Mouse (Mus musculus) heart, embryonic 16.5 days (tissue): Measurements from ENCODE around the gene Antxr2. TPM values are rescaled to one million over a fixed set of nuclear protein-coding genes. Genes with fewer than 3 reads are reported as not detected.

Experiments used
- ATAC-seq: fragments of 200-750 bp; cut with Nextera tagmentation; replicated peaks from 2 replicates; pipeline ENCODE4 v1.8.0; 2017; ENCODE audit warnings: moderate number of reproducible peaks; ENCODE audit not compliant: insufficient read depth, low FRiP score; ENCODE audit errors: extremely low read depth
- H3K27ac ChIP-seq: fragments of 300-500 bp; sonication (generic); 2 replicates; pipeline ENCODE4 v1.5.1; 2014; ENCODE audit warnings: mild to moderate bottlenecking, low read length, control low read depth, moderate library complexity
- H3K27me3 ChIP-seq: fragments of 300-500 bp; sonication (generic); 2 replicates; pipeline ENCODE4 v1.6.1; 2014; ENCODE audit warnings: low read length, mixed read lengths; ENCODE audit not compliant: control insufficient read depth, insufficient read depth
- H3K36me3 ChIP-seq: fragments of 300-500 bp; sonication (generic); 2 replicates; pipeline ENCODE4 v1.6.1; 2014; ENCODE audit not compliant: control insufficient read depth, insufficient read depth
- H3K4me1 ChIP-seq: fragments of 300-500 bp; sonication (generic); 2 replicates; pipeline ENCODE4 v1.6.1; 2014; ENCODE audit warnings: low read length, mixed read lengths; ENCODE audit not compliant: control insufficient read depth, insufficient read depth
- H3K4me2 ChIP-seq: fragments of 300-500 bp; sonication (generic); 2 replicates; pipeline ENCODE4 v1.6.1; 2014; ENCODE audit warnings: low read depth, mild to moderate bottlenecking, control low read depth, low read length
- H3K4me3 ChIP-seq: fragments of 300-500 bp; sonication (generic); 2 replicates; pipeline ENCODE4 v1.5.1; 2014; ENCODE audit warnings: mild to moderate bottlenecking, control low read depth, low read length
- H3K9ac ChIP-seq: fragments of 300-500 bp; sonication (generic); 2 replicates; pipeline ENCODE4 v1.6.1; 2014; ENCODE audit warnings: low read length, control low read depth
- H3K9me3 ChIP-seq: fragments of 300-500 bp; sonication (generic); replicated peaks from 2 replicates; pipeline ENCODE4 v1.6.1; 2016; ENCODE audit warnings: low read length; ENCODE audit not compliant: control insufficient read depth
- WGBS: fragments of 180-500 bp; shearing (Covaris S2); extraction: QIAGEN DNeasy Blood & Tissue Kit; methylation state at CpG from one replicate; pipeline ENCODE4 v1.1.7; 2014; 5-methylcytosine and 5-hydroxymethylcytosine counted together
- polyA plus RNA-seq: library from polyadenylated mRNA; unstranded; fragments of >200 nt; fragmentation: Nextera tagmentation; extraction: Ambion mirVana; gene quantifications from 2 replicates; pipeline ENCODE4 v1.2.1, GENCODE M21; 2015

Antxr2 gene
- polyA plus RNA-seq, 1 experiment from 2014 or later = 58.2 TPM

DNA sequence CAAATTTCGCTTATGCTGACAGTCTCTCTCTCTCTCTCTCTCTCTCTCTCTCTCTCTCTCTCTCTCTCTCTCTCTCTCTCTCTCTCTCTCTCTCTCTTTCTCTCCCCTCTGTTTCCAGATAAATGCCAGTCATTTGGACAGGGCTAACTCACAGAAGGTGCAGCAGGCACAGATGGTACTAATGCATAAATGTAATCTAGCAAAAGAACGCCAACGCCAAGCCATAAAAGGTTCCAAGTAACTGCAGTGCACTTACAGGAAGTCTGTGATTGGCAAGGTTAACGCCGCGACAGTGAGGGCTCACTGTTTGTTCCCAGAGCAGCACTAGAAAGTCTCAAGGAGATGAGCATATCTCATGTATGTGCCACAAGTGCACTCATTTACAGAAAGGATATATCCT lies 123.4 kb downstream of the Antxr2 start:
- no peak overlapping the region for H3K4me2 ChIP-seq
- no peaks in the 10 kb centered on the region for H3K36me3 ChIP-seq
- H3K9ac ChIP-seq = no peak overlapping the region
- no peak overlapping the region for H3K27ac ChIP-seq
- ATAC-seq = no peak
- H3K27me3 ChIP-seq = no peaks in the 10 kb centered on the region
- 58% methylated on average over 6 of the region's 6 CpGs for WGBS
- no peak overlapping the region for H3K4me3 ChIP-seq
- no peaks in the 10 kb centered on the region for H3K9me3 ChIP-seq
- peaks cover 7% of the 10 kb centered on the region; the same call in 1 of the 2 replicates for H3K4me1 ChIP-seq

DNA sequence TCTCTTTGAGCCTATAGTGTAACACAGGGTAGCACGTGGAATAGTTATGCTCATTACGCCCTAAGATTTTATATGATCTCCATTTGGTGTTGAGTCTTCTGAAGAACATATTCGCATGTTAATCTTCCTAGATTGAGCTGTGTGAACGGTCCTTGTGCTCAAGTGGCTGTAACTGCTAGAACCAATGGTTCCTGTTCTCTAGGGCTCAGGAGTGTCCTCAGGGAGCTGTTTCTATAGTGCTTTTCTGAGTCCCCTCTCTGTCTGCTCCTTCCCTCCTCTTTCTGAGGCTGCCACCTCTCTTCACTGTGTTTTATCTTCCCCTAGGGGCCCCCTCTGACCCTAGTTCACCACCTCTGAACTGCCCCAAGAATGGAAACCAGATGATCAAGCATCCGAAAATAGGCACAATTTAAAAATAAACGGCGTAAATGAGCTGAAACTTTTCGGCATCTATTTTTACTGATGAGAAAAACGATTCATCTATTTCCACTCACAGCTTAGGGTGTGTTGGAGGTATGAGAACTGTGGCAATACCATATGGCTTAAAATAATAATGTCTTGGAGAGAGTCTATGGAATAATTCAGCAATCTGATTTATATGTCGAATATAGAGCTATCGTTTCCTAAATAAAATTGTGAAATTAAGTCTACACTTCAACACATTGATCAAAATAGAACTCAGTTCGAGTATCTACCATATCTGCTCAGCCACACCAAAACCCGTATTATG lies 124.1 kb downstream of the Antxr2 start:
- no peak overlapping the region for H3K27ac ChIP-seq

GRCm38 (mm10) chr5:97905856-97906255 lies 125.0 kb downstream of the Antxr2 start:
- no peak overlapping the region for H3K4me3 ChIP-seq
- H3K36me3 ChIP-seq = no peaks in the 10 kb centered on the region
- WGBS = 79% methylated on average over 3 of the region's 3 CpGs
- no peak overlapping the region for H3K4me2 ChIP-seq
- no peak for ATAC-seq
- no peak overlapping the region for H3K9ac ChIP-seq
- H3K4me1 ChIP-seq = peaks cover 7% of the 10 kb centered on the region; the same call in 1 of the 2 replicates
- no peaks in the 10 kb centered on the region for H3K27me3 ChIP-seq
- H3K27ac ChIP-seq = no peak overlapping the region
- H3K9me3 ChIP-seq = no peaks in the 10 kb centered on the region

More for the DNA sequence above, 124.1 kb downstream of the Antxr2 start:
- Histone ChIP-seq H3K36me3 (no peaks in the 10 kb centered on the region), H3K4me2 (no peak overlapping the region), H3K9ac (no peak overlapping the region), H3K4me3 (no peak overlapping the region), H3K4me1 (peaks cover 7% of the 10 kb centered on the region; the same call in 1 of the 2 replicates), H3K27me3 (no peaks in the 10 kb centered on the region), H3K9me3 (no peaks in the 10 kb centered on the region)
- WGBS = 62% methylated on average over 13 of the region's 13 CpGs
- ATAC-seq = no peak

GRCm38 (mm10) chr5:97901096-97901495 lies 129.7 kb downstream of the Antxr2 start:
- 92% methylated on average over 7 of the region's 7 CpGs for WGBS

DNA sequence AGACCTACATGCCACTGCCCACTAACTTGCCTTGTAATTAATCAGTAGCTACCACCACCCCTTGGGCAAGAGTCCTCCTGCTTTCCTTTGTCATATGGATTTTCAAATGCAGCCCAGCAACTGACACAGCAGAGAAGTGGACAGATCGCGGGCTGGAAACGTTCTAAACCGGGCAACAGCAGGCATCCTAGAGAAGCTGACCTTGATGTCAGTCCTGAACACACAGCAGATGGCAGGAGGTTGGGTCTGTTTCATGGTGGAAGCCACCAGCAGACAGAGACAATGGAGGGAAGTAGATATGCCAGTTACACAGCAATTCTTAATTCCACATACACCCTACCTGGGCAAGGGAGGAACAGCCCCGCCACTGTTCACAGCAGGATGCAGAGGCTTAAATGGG lies 131.5 kb downstream of the Antxr2 start:
- no peak for ATAC-seq
- no peak overlapping the region for H3K4me3 ChIP-seq
- 86% methylated on average over 5 of the region's 5 CpGs for WGBS
- H3K27me3 ChIP-seq = no peaks in the 10 kb centered on the region
- H3K9me3 ChIP-seq = 0 out of 2 replicates have a peak, but pooled peaks cover 4% of the 10 kb centered on the region
- H3K9ac ChIP-seq = no peak overlapping the region
- H3K36me3 ChIP-seq = peaks cover 3% of the 10 kb centered on the region; the same call in 1 of the 2 replicates
- no peak overlapping the region for H3K4me2 ChIP-seq
- H3K4me1 ChIP-seq = no peaks in the 10 kb centered on the region
- no peak overlapping the region for H3K27ac ChIP-seq

More at GRCm38 (mm10) chr5:97901096-97901495, 129.7 kb downstream of the Antxr2 start:
- no peak for ATAC-seq
- H3K27me3 ChIP-seq = no peaks in the 10 kb centered on the region
- H3K9me3 ChIP-seq = no peaks in the 10 kb centered on the region
- H3K4me2 ChIP-seq = no peak overlapping the region
- no peak overlapping the region for H3K4me3 ChIP-seq
- no peaks in the 10 kb centered on the region for H3K4me1 ChIP-seq
- H3K9ac ChIP-seq = no peak overlapping the region
- no peaks in the 10 kb centered on the region for H3K36me3 ChIP-seq
- no peak overlapping the region for H3K27ac ChIP-seq

DNA sequence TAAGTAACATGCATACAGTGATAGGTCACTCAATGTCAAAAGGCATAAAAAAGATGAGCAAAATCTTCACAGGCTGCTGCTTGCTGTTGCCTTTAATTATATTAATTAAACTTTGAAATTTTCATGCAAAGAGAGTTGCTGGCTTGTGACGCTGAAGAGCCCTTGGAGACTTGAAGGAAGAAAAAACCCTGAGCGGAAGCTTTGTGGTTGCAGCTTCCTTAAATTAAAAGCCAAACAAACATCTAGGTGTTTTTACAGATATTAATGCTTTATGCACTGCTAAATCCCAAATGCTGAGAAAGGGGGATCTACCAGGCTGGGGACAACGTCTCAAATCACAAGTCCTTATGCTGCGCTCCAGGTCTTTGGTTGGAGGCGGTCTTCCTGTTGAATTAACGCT lies 145.4 kb downstream of the Antxr2 start:
- peaks cover 24% of the 10 kb centered on the region for H3K36me3 ChIP-seq
- WGBS = 94% methylated on average over 6 of the region's 6 CpGs
- no peaks in the 10 kb centered on the region for H3K4me1 ChIP-seq
- no peaks in the 10 kb centered on the region for H3K9me3 ChIP-seq
- no peaks in the 10 kb centered on the region for H3K27me3 ChIP-seq
- H3K4me3 ChIP-seq = no peak overlapping the region
- H3K9ac ChIP-seq = no peak overlapping the region
- no peak overlapping the region for H3K27ac ChIP-seq
- no peak for ATAC-seq
- no peak overlapping the region for H3K4me2 ChIP-seq

- Histone ChIP-seq H3K9me3 (no peaks in the 10 kb centered on the region), H3K9ac (no peak overlapping the region), H3K27me3 (no peaks in the 10 kb centered on the region), H3K4me1 (no peaks in the 10 kb centered on the region), H3K4me2 (no peak overlapping the region), H3K27ac (no peak overlapping the region), H3K4me3 (no peak overlapping the region), H3K36me3 (peaks cover 24% of the 10 kb centered on the region)
- no peak for ATAC-seq
- 79% methylated on average over 3 of the region's 3 CpGs for WGBS
Observed at GRCm38 (mm10) chr5:97884110-97884509, 146.7 kb downstream of the Antxr2 start.

GRCm38 (mm10) chr5:97881421-97881820 lies 149.4 kb downstream of the Antxr2 start:
- 73% methylated on average over 2 of the region's 2 CpGs for WGBS
- no peak for ATAC-seq
- no peak overlapping the region for H3K4me2 ChIP-seq
- no peak overlapping the region for H3K9ac ChIP-seq
- H3K4me3 ChIP-seq = no peak overlapping the region
- no peaks in the 10 kb centered on the region for H3K27me3 ChIP-seq
- no peaks in the 10 kb centered on the region for H3K9me3 ChIP-seq
- H3K4me1 ChIP-seq = peaks cover 2% of the 10 kb centered on the region; the same call in 1 of the 2 replicates
- H3K27ac ChIP-seq = no peak overlapping the region
- H3K36me3 ChIP-seq = peaks cover 24% of the 10 kb centered on the region

GRCm38 (mm10) chr5:97880115-97880514 lies 150.7 kb downstream of the Antxr2 start:
- no peak overlapping the region for H3K9ac ChIP-seq

More at GRCm38 (mm10) chr5:97880115-97880514, 150.7 kb downstream of the Antxr2 start:
- Histone ChIP-seq H3K27me3 (no peaks in the 10 kb centered on the region), H3K4me1 (peaks cover 2% of the 10 kb centered on the region; the same call in 1 of the 2 replicates), H3K27ac (no peak overlapping the region), H3K9me3 (no peaks in the 10 kb centered on the region), H3K36me3 (peaks cover 12% of the 10 kb centered on the region), H3K4me2 (no peak overlapping the region), H3K4me3 (no peak overlapping the region)
- ATAC-seq = no peak
- 76% methylated on average over 8 of the region's 8 CpGs for WGBS
